Mouse (Mus musculus) kidney, adult 2 months (tissue): ENCODE data around the gene Srcin1. TPM values are rescaled to one million over a fixed set of nuclear protein-coding genes. Genes with fewer than 3 reads are reported as not detected.

Source experiments
- DNase-seq: peaks from one replicate; pipeline ENCODE4 v3.0.0; 2021
- H3K27ac ChIP-seq: fragments of 200-500 bp; 2 replicates; pipeline ENCODE4 v1.5.1; 2012; ENCODE audit warnings: low read depth, low read length, control low read depth, inconsistent platforms; ENCODE audit not compliant: insufficient read depth
- H3K27me3 ChIP-seq: fragments of 200-500 bp; replicated peaks from 2 replicates; pipeline ENCODE4 v1.6.1; 2012; ENCODE audit warnings: mild to moderate bottlenecking, moderate library complexity, low read length, inconsistent platforms; ENCODE audit not compliant: control insufficient read depth, insufficient read depth
- H3K36me3 ChIP-seq: fragments of 200-500 bp; 2 replicates; pipeline ENCODE4 v1.6.1; 2012; ENCODE audit warnings: mild to moderate bottlenecking, moderate library complexity, low read length, inconsistent platforms; ENCODE audit not compliant: control insufficient read depth, insufficient read depth
- H3K4me1 ChIP-seq: fragments of 200-500 bp; 2 replicates; pipeline ENCODE4 v1.6.1; 2011; ENCODE audit warnings: low read length; ENCODE audit not compliant: control insufficient read depth, insufficient read depth
- H3K4me3 ChIP-seq: fragments of 200-500 bp; 2 replicates; pipeline ENCODE4 v1.5.1; 2011; ENCODE audit warnings: mild to moderate bottlenecking, low read depth, low read length, control low read depth; ENCODE audit not compliant: insufficient read depth
- CTCF ChIP-seq: fragments of 200-500 bp; conservative IDR thresholded peaks from 2 replicates; pipeline ENCODE4 v1.5.1; 2011; ENCODE audit warnings: low read depth, mild to moderate bottlenecking, control low read depth, low read length, moderate library complexity, mixed read lengths; ENCODE audit not compliant: insufficient read depth, insufficient read length
- POLR2A ChIP-seq: fragments of 200-500 bp; IDR thresholded peaks from one replicate; pipeline ENCODE4 v1.6.1; 2011; ENCODE audit warnings: low read depth, low read length, control low read depth
- WGBS: fragments of 180-500 bp; shearing (Covaris S2); methylation state at CpG from one replicate; pipeline ENCODE4 v1.1.7; 2018; 5-methylcytosine and 5-hydroxymethylcytosine counted together
- polyA plus RNA-seq: library from polyadenylated mRNA; depleted of rRNA; stranded (reverse); fragments of >200 nt; gene quantifications from 2 replicates; pipeline ENCODE4 v1.2.3, GENCODE M21; 2012; rRNA removed

Srcin1 gene
- 13.0 and 13.2 TPM in 2 replicates for polyA plus RNA-seq

DNA sequence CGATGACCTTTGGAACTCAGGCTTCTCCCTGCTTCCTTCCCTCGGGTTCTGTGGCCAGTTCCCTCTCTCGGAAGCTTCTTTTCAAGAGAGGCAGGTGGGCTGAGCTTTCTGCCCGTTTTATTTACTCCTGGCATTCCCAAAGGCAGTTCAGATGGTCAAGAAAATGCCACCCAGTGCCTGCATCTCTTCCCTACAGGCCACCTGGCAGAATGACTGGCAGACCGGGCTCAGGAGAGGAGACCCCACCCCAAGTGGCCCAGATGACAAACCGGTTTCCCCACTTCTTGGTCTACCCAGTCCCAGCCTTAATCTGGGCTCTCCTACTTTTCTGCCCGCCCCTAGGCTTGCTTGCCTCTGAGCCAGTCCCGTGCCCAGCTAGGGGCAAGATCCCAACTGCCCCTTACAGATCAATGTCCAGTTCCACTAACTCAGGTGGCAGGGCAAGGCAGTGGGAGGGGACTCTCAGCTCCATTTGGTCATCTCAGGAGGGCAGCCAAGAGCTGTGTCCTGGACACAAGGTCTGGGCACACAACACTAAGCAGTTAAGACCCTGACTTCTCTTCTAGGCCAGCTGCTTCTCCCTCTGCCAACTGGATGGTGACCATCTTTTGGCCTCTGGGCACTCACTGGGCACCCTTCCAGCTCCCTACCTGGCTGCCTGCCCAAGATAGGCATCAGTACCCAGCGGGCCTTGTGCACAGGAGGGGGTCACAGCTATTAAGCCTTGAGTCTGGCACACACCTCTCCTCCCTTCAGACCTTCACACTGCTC is at the start of gene Srcin1:
Gene Srcin1, minus strand, starts transcription at position 51 of the 771 bp plus-strand sequence.
- 15% methylated on average over 9 of the region's 9 CpGs for WGBS
- H3K27ac ChIP-seq = peak within 1 kb of the TSS; percentile 77

DNA sequence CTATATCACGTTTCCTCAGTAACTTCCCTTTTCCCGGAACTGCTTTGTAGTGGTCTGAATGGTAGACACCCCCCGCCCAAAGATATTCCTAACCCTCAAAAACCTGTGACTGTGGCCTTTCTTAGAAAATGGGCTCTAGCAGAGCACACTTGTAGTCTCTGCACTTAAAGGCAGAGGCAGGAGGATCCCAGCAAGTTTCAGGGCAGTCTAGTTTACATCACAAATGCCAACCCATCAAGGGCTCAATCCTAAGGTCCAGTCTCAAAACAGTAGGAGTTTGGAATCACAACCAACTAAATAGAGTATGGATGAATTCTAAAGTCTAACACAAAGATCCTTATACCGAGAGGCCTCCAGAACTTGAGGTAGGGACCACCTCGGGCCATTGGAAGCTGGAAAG is 49.6 kb upstream of the Srcin1 start:
- Histone ChIP-seq H3K4me3 (no peak overlapping the region), H3K27ac (no peak overlapping the region), H3K27me3 (peaks cover 10% of the 10 kb centered on the region), H3K4me1 (no peaks in the 10 kb centered on the region), H3K36me3 (no peaks in the 10 kb centered on the region)
- WGBS = 85% methylated on average over 5 of the region's 5 CpGs
- DNase-seq = no peak
- TF ChIP-seq CTCF = no peak
- TF ChIP-seq POLR2A = no peak

More for the DNA sequence above, at the start of gene Srcin1:
- TF ChIP-seq POLR2A (no peak), CTCF (no peak)
- Histone ChIP-seq H3K36me3 (no peaks in the 10 kb centered on the region), H3K27me3 (no peaks in the 10 kb centered on the region), H3K4me3 (peak within 1 kb of the TSS; percentile 60), H3K4me1 (peaks cover 17% of the 10 kb centered on the region; the same call in 1 of the 2 replicates)
- DNase-seq = peak; percentile 97

DNA sequence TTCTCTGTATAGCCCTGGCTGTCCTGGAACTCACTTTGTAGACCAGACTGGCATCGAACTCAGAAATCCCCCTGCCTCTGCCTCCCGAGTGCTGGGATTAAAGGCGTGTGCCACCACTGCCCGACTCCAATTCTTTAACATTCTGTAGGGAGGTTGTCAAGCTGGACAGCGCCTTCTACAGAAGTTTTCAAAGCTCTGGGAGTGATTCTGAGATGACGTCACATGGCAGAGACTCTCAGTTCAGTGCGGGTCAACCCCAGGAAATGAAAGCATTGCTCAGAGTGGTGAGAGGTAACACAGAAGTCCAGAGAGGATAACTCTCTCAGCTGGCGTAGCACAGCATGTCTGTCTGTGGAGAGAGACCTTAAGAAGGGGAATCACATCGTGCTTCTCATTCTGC is 47.2 kb upstream of the Srcin1 start:
- H3K36me3 ChIP-seq = no peaks in the 10 kb centered on the region
- DNase-seq = no peak
- no peaks in the 10 kb centered on the region for H3K4me1 ChIP-seq
- TF ChIP-seq POLR2A (no peak), CTCF (no peak)
- H3K27me3 ChIP-seq = no peaks in the 10 kb centered on the region
- no peak overlapping the region for H3K4me3 ChIP-seq
- 63% methylated on average over 9 of the region's 9 CpGs for WGBS
- H3K27ac ChIP-seq = no peak overlapping the region

DNA sequence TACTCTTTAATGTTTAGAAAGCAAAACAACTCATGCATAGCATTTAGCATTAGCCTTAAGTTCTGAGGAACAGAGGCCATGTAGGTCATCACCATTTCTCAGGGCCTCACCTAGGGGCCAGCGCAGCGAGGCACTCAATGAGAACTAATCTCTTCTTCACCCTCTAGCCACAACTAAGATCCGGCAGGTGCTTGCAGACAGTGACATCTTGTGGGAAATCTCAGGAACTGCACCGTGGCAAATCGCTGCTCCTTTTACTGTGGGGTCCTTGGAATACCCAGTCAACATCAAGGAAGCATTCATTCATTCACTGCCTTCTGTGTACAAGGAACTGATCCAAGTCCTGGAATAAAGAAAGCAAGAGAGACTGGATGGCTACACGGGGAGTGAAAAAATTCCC is 46.5 kb upstream of the Srcin1 start:
- 0% methylated on average over 6 of the region's 6 CpGs for WGBS
- peak; percentile 72 for DNase-seq
- Histone ChIP-seq H3K4me3 (no peak overlapping the region), H3K27me3 (no peaks in the 10 kb centered on the region), H3K4me1 (0 out of 2 replicates have a peak, but pooled peaks cover 5% of the 10 kb centered on the region), H3K27ac (no peak overlapping the region), H3K36me3 (no peaks in the 10 kb centered on the region)
- peak; percentile 99 for TF ChIP-seq CTCF
- TF ChIP-seq POLR2A = no peak

DNA sequence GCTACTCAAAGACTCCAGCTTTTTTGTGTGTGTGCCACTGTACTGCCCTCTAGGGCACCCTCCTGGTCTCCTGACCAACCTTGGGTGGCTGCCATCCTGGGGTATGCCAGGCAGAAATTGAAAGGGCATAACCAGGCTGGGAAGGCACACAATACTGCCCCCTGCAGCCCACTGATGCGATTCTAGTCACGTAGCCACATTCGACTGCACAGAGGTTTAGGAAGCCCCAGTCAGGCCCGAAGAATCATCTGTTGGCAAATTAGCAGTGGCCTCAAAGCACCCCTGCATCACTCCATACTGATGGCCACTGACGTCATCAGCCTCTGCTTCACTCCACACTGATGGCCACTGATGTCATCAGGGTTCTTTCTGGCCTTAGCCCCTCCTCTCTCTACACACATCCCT is 43.4 kb upstream of the Srcin1 start:
- Histone ChIP-seq H3K4me3 (no peak overlapping the region), H3K36me3 (no peaks in the 10 kb centered on the region), H3K27me3 (no peaks in the 10 kb centered on the region), H3K4me1 (0 out of 2 replicates have a peak, but pooled peaks cover 5% of the 10 kb centered on the region), H3K27ac (no peak overlapping the region)
- TF ChIP-seq CTCF (peak; percentile 91), POLR2A (no peak)
- peak; percentile 96 for DNase-seq
- WGBS = 32% methylated on average over 5 of the region's 5 CpGs

DNA sequence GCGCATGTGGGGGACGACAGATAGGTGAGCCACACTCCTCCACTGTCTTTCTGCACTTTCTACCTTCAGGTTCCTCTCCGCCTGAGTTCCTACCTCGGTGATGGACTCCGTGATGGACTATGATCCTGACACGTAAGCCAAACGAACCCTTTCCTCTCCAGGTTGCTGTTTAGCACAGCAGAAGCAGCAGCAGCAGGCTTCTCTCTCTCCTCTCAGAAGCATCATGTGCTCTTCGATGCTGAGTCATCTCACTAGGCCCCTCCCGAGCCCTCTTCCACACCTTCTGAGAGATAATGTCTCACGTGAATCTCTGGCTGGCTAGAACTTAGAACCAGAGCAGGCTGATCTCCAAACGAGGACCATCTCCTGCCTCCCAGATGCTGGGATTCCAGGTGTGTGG is 42.4 kb upstream of the Srcin1 start:
- Histone ChIP-seq H3K4me1 (0 out of 2 replicates have a peak, but pooled peaks cover 5% of the 10 kb centered on the region), H3K27ac (peak overlapping the region; percentile 17; the same call in 1 of the 2 replicates), H3K4me3 (no peak overlapping the region), H3K27me3 (no peaks in the 10 kb centered on the region), H3K36me3 (no peaks in the 10 kb centered on the region)
- 40% methylated on average over 11 of the region's 11 CpGs for WGBS
- no peak for TF ChIP-seq POLR2A
- no peak for TF ChIP-seq CTCF
- DNase-seq = peak; percentile 85

DNA sequence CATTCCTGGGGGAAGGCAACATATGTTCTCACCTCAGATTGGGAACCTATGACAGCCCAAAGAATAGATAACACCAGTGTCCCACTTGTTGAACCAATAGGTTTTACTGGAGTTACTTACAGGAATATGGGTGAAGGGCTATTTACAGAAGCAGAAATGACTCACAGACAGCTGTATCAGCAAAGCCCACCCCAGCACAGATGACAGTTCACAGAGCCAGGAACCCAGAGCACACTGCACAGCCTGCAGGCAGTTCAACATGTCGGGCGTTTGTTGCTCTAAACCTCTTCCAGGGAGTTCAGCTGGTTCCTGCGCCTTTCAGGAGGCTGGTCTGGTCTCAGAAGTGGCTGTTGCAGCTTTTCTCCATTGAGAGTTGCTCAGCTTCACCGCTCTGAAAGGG is 39.3 kb upstream of the Srcin1 start:
- Histone ChIP-seq H3K4me1 (0 out of 2 replicates have a peak, but pooled peaks cover 5% of the 10 kb centered on the region), H3K27me3 (no peaks in the 10 kb centered on the region), H3K4me3 (no peak overlapping the region), H3K27ac (no peak overlapping the region), H3K36me3 (no peaks in the 10 kb centered on the region)
- no peak for DNase-seq
- 91% methylated on average over 4 of the region's 4 CpGs for WGBS
- no peak for TF ChIP-seq CTCF
- no peak for TF ChIP-seq POLR2A
